Mouse (Mus musculus): ENCODE data around the gene Fads2. TPM values are rescaled to one million over a fixed set of nuclear protein-coding genes. Genes with fewer than 3 reads are reported as not detected.

The Fads2 gene
- polyA plus RNA-seq, 1 experiment from 2014 or later, result 46.8 TPM

GRCm38 (mm10) chr19:10014824-10015223 lies 86.7 kb downstream of the Fads2 start:
- ATAC-seq, result no peak

GRCm38 (mm10) chr19:10013913-10014312 lies 87.6 kb downstream of the Fads2 start:
- H3K4me2 ChIP-seq (replicated peaks; ENCODE audit: low read depth), result no peak overlapping the region
- H3K4me1 ChIP-seq (replicated peaks; ENCODE audit: control insufficient read depth, insufficient read depth, low read length), result peaks cover 14% of the 10 kb centered on the region
- H3K4me3 ChIP-seq (ENCODE audit: low read depth, low read length), result no peak overlapping the region
- 31% methylated on average over 5 of the region's 5 CpGs for WGBS
- no peak overlapping the region for H3K9ac ChIP-seq (ENCODE audit: low read depth, low read length)
- no peaks in the 10 kb centered on the region for H3K27me3 ChIP-seq (replicated peaks; ENCODE audit: control insufficient read depth, insufficient read depth, low read length)
- H3K27ac ChIP-seq (ENCODE audit: low read depth, low read length), result 0 out of 2 replicates have a peak overlapping the region, but pooled peaks have one; percentile 1
- no peaks in the 10 kb centered on the region for H3K36me3 ChIP-seq (ENCODE audit: control insufficient read depth, insufficient read depth)
- H3K9me3 ChIP-seq (ENCODE audit: control insufficient read depth), result no peaks in the 10 kb centered on the region
- TF ChIP-seq CTCF (IDR thresholded peaks at IDR 0.05; ENCODE audit: low read depth), result no peak
- ATAC-seq, result no peak

More at GRCm38 (mm10) chr19:10014824-10015223, 86.7 kb downstream of the Fads2 start:
- peak overlapping the region; percentile 63 for H3K4me2 ChIP-seq (replicated peaks; ENCODE audit: low read depth)
- H3K27ac ChIP-seq (ENCODE audit: low read depth, low read length), result no peak overlapping the region
- H3K9me3 ChIP-seq (ENCODE audit: control insufficient read depth), result no peaks in the 10 kb centered on the region
- H3K9ac ChIP-seq (ENCODE audit: low read depth, low read length), result peak overlapping the region; percentile 34; the same call in 1 of the 2 replicates
- H3K27me3 ChIP-seq (replicated peaks; ENCODE audit: control insufficient read depth, insufficient read depth, low read length), result no peaks in the 10 kb centered on the region
- TF ChIP-seq CTCF (IDR thresholded peaks at IDR 0.05; ENCODE audit: low read depth), result peak; percentile 19; the same call in 1 of the 2 replicates
- WGBS, result 41% methylated on average over 13 of the region's 13 CpGs
- peaks cover 18% of the 10 kb centered on the region for H3K4me1 ChIP-seq (replicated peaks; ENCODE audit: control insufficient read depth, insufficient read depth, low read length)
- peak overlapping the region; percentile 21 for H3K4me3 ChIP-seq (ENCODE audit: low read depth, low read length)
- H3K36me3 ChIP-seq (ENCODE audit: control insufficient read depth, insufficient read depth), result no peaks in the 10 kb centered on the region

GRCm38 (mm10) chr19:10013348-10013747 lies 88.2 kb downstream of the Fads2 start:
- no peak for TF ChIP-seq CTCF (IDR thresholded peaks at IDR 0.05; ENCODE audit: low read depth)
- Histone ChIP-seq H3K36me3 (ENCODE audit: control insufficient read depth, insufficient read depth) (no peaks in the 10 kb centered on the region), H3K9me3 (ENCODE audit: control insufficient read depth) (no peaks in the 10 kb centered on the region), H3K27me3 (replicated peaks; ENCODE audit: control insufficient read depth, insufficient read depth, low read length) (no peaks in the 10 kb centered on the region), H3K4me1 (replicated peaks; ENCODE audit: control insufficient read depth, insufficient read depth, low read length) (peaks cover 9% of the 10 kb centered on the region), H3K9ac (ENCODE audit: low read depth, low read length) (no peak overlapping the region), H3K27ac (ENCODE audit: low read depth, low read length) (0 out of 2 replicates have a peak overlapping the region, but pooled peaks have one; percentile 1), H3K4me2 (replicated peaks; ENCODE audit: low read depth) (no peak overlapping the region), H3K4me3 (ENCODE audit: low read depth, low read length) (no peak overlapping the region)
- 46% methylated on average over 3 of the region's 3 CpGs for WGBS
- no peak for ATAC-seq

GRCm38 (mm10) chr19:10012827-10013278 lies 88.7 kb downstream of the Fads2 start:
- no peaks in the 10 kb centered on the region for H3K9me3 ChIP-seq (ENCODE audit: control insufficient read depth)
- H3K36me3 ChIP-seq (ENCODE audit: control insufficient read depth, insufficient read depth), result no peaks in the 10 kb centered on the region
- no peak overlapping the region for H3K9ac ChIP-seq (ENCODE audit: low read depth, low read length)
- H3K27me3 ChIP-seq (replicated peaks; ENCODE audit: control insufficient read depth, insufficient read depth, low read length), result no peaks in the 10 kb centered on the region
- no peak for TF ChIP-seq CTCF (IDR thresholded peaks at IDR 0.05; ENCODE audit: low read depth)
- WGBS, result 34% methylated on average over 6 of the region's 6 CpGs
- peaks cover 8% of the 10 kb centered on the region for H3K4me1 ChIP-seq (replicated peaks; ENCODE audit: control insufficient read depth, insufficient read depth, low read length)
- no peak overlapping the region for H3K4me3 ChIP-seq (ENCODE audit: low read depth, low read length)
- no peak for ATAC-seq
- peak overlapping the region; percentile 50 for H3K27ac ChIP-seq (ENCODE audit: low read depth, low read length)
- H3K4me2 ChIP-seq (replicated peaks; ENCODE audit: low read depth), result no peak overlapping the region

Other genes starting within 250 kb of the Fads2 start
- gene Incenp, start 202.2 kb downstream of the Fads2 start, polyA plus RNA-seq (2015; fragmentation: Nextera tagmentation; extraction: Ambion mirVana), result 22.9 and 24.3 TPM in 2 replicates
- gene Fth1, start 121.1 kb downstream of the Fads2 start, polyA plus RNA-seq (2015; fragmentation: Nextera tagmentation; extraction: Ambion mirVana), result 6,780 and 7,050 TPM in 2 replicates
- gene Best1, start 100.1 kb downstream of the Fads2 start, polyA plus RNA-seq (2015; fragmentation: Nextera tagmentation; extraction: Ambion mirVana), result 0.61 and 0.89 TPM in 2 replicates
- 63.6 and 65.8 TPM in 2 replicates for gene Rab3il1, start 100.1 kb downstream of the Fads2 start, polyA plus RNA-seq (2015; fragmentation: Nextera tagmentation; extraction: Ambion mirVana)
- 4.7 and 4.8 TPM in 2 replicates for gene Fads3, start 60.2 kb downstream of the Fads2 start, polyA plus RNA-seq (2015; fragmentation: Nextera tagmentation; extraction: Ambion mirVana)
- gene Fads1, start 81.1 kb upstream of the Fads2 start, polyA plus RNA-seq (2015; fragmentation: Nextera tagmentation; extraction: Ambion mirVana), result 26.9 and 29.8 TPM in 2 replicates
- gene Tmem258, start 102.3 kb upstream of the Fads2 start, polyA plus RNA-seq (2015; fragmentation: Nextera tagmentation; extraction: Ambion mirVana), result 339 and 369 TPM in 2 replicates
- 30.4 and 33.0 TPM in 2 replicates for gene Fen1, start 102.4 kb upstream of the Fads2 start, polyA plus RNA-seq (2015; fragmentation: Nextera tagmentation; extraction: Ambion mirVana)
- 4.1 and 4.5 TPM in 2 replicates for gene Myrf, start 139.0 kb upstream of the Fads2 start, polyA plus RNA-seq (2015; fragmentation: Nextera tagmentation; extraction: Ambion mirVana)
- gene Dagla, start 203.1 kb upstream of the Fads2 start, polyA plus RNA-seq (2015; fragmentation: Nextera tagmentation; extraction: Ambion mirVana), result 1.3 TPM in 2 replicates

Data from intestine, postnatal 0 days (tissue).